Mouse (Mus musculus) left cerebral cortex, adult 2 months (tissue): ENCODE results near the gene Lrrc2. TPM values are rescaled to one million over a fixed set of nuclear protein-coding genes. Genes with fewer than 3 reads are reported as not detected.

ENCODE experiments used
- DNase-seq, 2 experiments: peaks; one replicate each; pipeline ENCODE4 v3.0.0; 2021 to 2022; ENCODE audit warnings: low spot score in 2 of 2, mixed read lengths in 1 of 2; ENCODE audit errors: extremely low spot score in 1 of 2
- H3K27ac ChIP-seq: fragments of 200-600 bp; 2 replicates; pipeline ENCODE4 v1.8.1; 2022
- H3K4me3 ChIP-seq: fragments of 200-600 bp; 2 replicates; pipeline ENCODE4 v1.8.1; 2022
- CTCF ChIP-seq: fragments of 200-600 bp; IDR thresholded peaks from 2 replicates; pipeline ENCODE4 v1.8.1; 2022; ENCODE audit warnings: antibody characterized with exemption, mild to moderate bottlenecking, moderate library complexity
- intact Hi-C: fragments of 180-260 bp; cut with DNase I; formaldehyde crosslinking; loops from one replicate; pipeline ENCODE4 v1.15.1; 2025
- total RNA-seq, 2 experiments: library from RNA; stranded (reverse); gene quantifications; 2 replicates each; pipeline ENCODE4 v1.2.3; 2021

The Lrrc2 gene
- total RNA-seq, 2 experiments from 2014 or later = 0.84 to 2.1 TPM

DNA sequence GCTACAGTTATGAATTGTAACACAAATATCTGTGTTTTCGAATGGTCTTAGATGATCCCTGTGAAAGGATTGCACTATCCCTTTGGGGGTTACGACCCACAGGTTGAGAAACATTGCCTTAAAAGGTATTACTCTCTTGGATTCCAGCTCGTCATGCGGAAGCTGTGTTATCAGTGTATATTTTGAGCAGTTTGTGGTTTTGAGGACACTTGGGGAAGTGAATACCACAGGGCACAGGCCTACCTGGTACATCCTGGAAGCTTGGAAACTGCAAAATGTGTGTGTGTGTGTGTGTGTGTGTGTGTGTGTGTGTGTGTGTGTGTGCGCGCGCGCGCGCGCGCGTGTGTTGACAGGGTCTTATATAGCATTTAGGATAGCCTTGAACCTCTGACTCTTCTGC, 521 bp downstream of the Lrrc2 start:
- no peak for TF ChIP-seq CTCF
- DNase-seq = no peak
- intact Hi-C loops = no loop called here

GRCm38 (mm10) chr9:110952398-110952797, 1.1 kb downstream of the Lrrc2 start:
- no peak for DNase-seq
- Histone ChIP-seq H3K27ac (no peak overlapping the region), H3K4me3 (no peak overlapping the region)
- intact Hi-C loops = no loop called here
- TF ChIP-seq CTCF = no peak

More for the DNA sequence above, 521 bp downstream of the Lrrc2 start:
- H3K27ac ChIP-seq = no peak overlapping the region
- H3K4me3 ChIP-seq = no peak overlapping the region

DNA sequence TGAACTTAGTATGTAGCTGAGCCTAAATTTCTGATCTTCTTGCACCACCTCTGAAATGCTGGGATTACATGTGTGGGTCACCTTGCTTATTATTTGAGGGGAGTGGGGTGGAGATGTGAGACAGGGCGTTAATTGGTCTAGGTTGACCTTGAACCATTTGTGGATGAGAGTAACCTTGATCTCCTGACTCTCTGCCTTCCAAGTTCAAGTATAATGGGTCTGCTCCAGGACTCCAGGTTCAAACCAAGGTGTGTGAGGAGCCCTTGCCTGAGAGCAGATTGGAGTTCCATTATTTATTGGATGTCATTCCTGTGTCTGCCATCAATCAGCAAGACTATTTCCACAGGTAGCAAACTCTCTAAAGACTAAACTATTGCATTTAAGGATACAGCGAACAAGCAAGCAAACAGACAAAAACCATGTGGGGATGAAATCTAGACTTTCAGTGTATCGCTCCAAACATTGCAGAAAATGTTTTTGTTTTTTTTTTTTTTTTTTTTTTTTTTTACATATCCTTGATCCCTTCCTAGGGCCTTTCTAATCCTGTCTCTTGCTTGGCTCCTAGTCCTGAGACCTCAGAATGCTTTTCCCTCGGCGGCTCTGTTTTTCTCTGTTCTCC, 1.7 kb downstream of the Lrrc2 start:
- intact Hi-C loops = no loop called here
- DNase-seq = no peak
- TF ChIP-seq CTCF = no peak
- Histone ChIP-seq H3K27ac (peak overlapping the region; percentile 89), H3K4me3 (peak overlapping the region; percentile 70)

GRCm38 (mm10) chr9:110953550-110954461, 2.5 kb downstream of the Lrrc2 start:
- peak; percentile 57 to 67 for DNase-seq
- intact Hi-C loops = loop anchor here (1.0 kb wide), 1 partner anchor 32 kb away; no protein-coding TSS in a partner anchor
- peak overlapping the region; percentile 89 for H3K27ac ChIP-seq
- peak; percentile 66 for TF ChIP-seq CTCF
- H3K4me3 ChIP-seq = peak overlapping the region; percentile 70

GRCm38 (mm10) chr9:110954681-110955445, 3.5 kb downstream of the Lrrc2 start:
- TF ChIP-seq CTCF = no peak
- Histone ChIP-seq H3K27ac (no peak overlapping the region), H3K4me3 (no peak overlapping the region)
- no peak for DNase-seq
- intact Hi-C loops = loop anchor here (1.0 kb wide), 1 partner anchor 33 kb away; no protein-coding TSS in a partner anchor

DNA sequence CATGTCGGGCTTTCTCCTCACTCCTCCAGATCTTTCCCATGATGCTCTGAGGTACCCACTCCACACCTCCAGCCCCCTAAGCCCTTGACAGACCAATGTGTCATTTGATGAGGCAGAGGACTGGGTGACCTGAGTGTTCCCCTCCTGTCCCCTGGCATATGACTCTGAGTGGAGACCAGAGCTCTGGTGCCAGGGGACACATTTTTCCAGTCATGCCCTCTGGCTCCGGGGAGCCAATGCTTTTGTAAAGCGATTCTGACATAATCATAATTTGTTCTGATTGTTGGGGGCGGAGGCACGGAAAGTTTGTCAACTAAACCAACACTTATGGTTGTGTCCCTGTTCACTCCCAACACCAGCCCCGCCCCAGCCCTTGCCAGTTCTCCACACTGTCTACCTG, 4.6 kb downstream of the Lrrc2 start:
- DNase-seq = no peak
- intact Hi-C loops = no loop called here
- no peak for TF ChIP-seq CTCF
- no peak overlapping the region for H3K27ac ChIP-seq
- no peak overlapping the region for H3K4me3 ChIP-seq

GRCm38 (mm10) chr9:110959669-110960068, 8.3 kb downstream of the Lrrc2 start:
- no peak for TF ChIP-seq CTCF
- DNase-seq = no peak
- Histone ChIP-seq H3K27ac (no peak overlapping the region), H3K4me3 (no peak overlapping the region)
- intact Hi-C loops = no loop called here

- DNase-seq = no peak
- no peak overlapping the region for H3K4me3 ChIP-seq
- intact Hi-C loops = no loop called here
- H3K27ac ChIP-seq = no peak overlapping the region
- TF ChIP-seq CTCF = no peak
Observed at GRCm38 (mm10) chr9:110960230-110961149, 9.1 kb downstream of the Lrrc2 start.

DNA sequence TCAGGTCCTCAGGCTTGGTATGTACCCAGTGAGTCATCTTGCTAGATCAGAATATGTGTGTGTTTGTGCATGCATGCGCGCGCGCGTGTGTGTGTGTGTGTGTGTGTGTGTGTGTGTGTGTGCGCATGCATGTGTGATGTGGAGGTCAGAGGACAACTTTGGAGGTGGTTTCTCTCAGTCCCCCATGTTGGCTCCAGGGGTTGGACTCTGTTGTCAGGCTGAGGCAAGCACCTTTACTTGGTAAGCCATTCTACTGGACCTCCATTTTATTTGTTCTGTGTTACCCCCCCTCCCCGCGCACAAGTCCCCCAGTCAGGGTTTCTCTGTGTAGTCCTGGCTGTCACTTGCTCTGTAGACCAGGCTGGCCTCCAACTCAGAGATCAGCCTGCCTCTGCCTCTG, 10.0 kb downstream of the Lrrc2 start:
- DNase-seq = no peak
- no peak overlapping the region for H3K4me3 ChIP-seq
- no peak for TF ChIP-seq CTCF
- no peak overlapping the region for H3K27ac ChIP-seq
- intact Hi-C loops = no loop called here

DNA sequence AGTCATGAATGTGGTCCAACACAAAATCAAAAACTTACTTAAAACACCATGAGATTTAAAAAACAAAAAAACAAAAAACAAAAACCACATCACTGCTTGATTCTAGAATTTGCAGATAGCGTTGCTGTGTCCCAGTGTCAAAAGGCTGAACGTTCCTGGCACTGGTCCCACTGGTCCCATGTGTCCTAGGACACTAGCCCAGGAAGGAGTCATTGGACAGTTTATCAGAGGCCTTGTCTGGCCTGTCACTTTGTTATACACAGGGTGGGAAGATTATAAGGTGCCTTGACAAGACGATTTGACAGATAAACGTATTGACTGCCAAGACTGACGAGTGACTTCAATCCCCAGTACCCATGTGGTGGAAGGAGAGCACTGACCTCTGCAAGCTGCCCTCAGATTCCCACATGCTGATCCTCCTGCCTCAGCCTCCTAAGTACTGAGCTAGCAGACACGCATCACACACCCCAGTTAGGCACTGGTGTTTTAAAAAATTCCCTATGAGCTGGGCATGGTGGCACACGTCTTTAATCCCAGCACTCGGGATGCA, 12.3 kb downstream of the Lrrc2 start:
- no peak for TF ChIP-seq CTCF
- Histone ChIP-seq H3K4me3 (no peak overlapping the region), H3K27ac (no peak overlapping the region)
- DNase-seq = no peak
- intact Hi-C loops = no loop called here
